ENCODE assay signal across 8 mouse cellular contexts in the genomic region with DNA sequence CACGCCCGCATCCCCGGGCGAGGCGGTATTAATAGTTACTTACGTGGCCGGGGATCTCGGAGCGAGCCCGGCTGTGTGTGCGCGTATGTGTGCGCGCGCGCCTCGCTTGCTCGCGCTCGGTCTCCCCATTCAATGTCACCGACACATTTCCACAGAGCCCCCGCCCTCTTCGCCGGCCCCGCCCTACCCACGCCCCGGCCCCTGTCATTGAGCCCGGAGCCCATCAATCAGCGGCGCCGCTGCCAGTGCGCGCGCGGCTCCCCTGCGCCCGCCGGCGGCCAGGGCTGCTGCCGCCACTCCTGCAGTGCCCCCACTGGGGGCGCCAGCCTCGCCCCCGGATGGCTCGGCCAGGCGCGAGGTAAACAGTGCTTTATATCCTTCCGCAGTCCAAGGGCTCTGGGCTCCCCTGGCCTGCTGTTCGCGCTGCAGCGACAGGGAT. TPM values are rescaled to one million over a fixed set of nuclear protein-coding genes. Genes with fewer than 3 reads are reported as not detected.
DNase-seq lines count a peak whose midpoint lies in the region; ATAC-seq and TF ChIP-seq lines count a peak whose summit lies in the region.

A gene (minus strand): TSS at position 183 of the 439 bp plus-strand sequence.

- H3K27me3 ChIP-seq in heart, embryonic 13.5 days (replicated peaks), result no peaks in the 10 kb centered on the region
- H3K27me3 ChIP-seq in kidney, postnatal 0 days (ENCODE audit: insufficient read depth, low read length), result no peaks in the 10 kb centered on the region
- peaks cover 54% of the 10 kb centered on the region for H3K27me3 ChIP-seq in liver, embryonic 13.5 days
- no peaks in the 10 kb centered on the region for H3K27me3 ChIP-seq in stomach, embryonic 15.5 days (replicated peaks)

- DNase-seq in CD4-positive, CD25-positive, alpha-beta regulatory T cell, adult 2 months (ENCODE audit: low read depth, low spot score), result peak; percentile 98
- peak; percentile 86 for DNase-seq in brain, embryonic 18.5 days (ENCODE audit: low read depth, low spot score)
- DNase-seq in kidney, postnatal 0 days (ENCODE audit: low spot score), result peak; percentile 95
- peak; percentile 70 for DNase-seq in liver, embryonic 13.5 days
- peak; percentile 96 for DNase-seq in neural tube, embryonic 10.5 days (ENCODE audit: extremely low spot score, low spot score)

- H3K4me1 ChIP-seq in heart, embryonic 13.5 days, result peaks cover 21% of the 10 kb centered on the region
- peaks cover 4% of the 10 kb centered on the region; the same call in 1 of the 2 replicates for H3K4me1 ChIP-seq in kidney, postnatal 0 days (replicated peaks; ENCODE audit: insufficient read depth, low read length)
- H3K4me1 ChIP-seq in liver, embryonic 13.5 days (replicated peaks), result peaks cover 22% of the 10 kb centered on the region
- 0 out of 2 replicates have a peak, but pooled peaks cover 6% of the 10 kb centered on the region for H3K4me1 ChIP-seq in stomach, embryonic 15.5 days

- H3K27ac ChIP-seq in heart, embryonic 13.5 days (replicated peaks), result peak within 1 kb of the TSS; percentile 98
- peak within 1 kb of the TSS; percentile 92 for H3K27ac ChIP-seq in kidney, postnatal 0 days
- peak within 1 kb of the TSS; percentile 23; the same call in 1 of the 2 replicates for H3K27ac ChIP-seq in liver, embryonic 13.5 days
- H3K27ac ChIP-seq in stomach, embryonic 15.5 days, result peak within 1 kb of the TSS; percentile 89

- H3K4me3 ChIP-seq in heart, embryonic 13.5 days, result peak within 1 kb of the TSS; percentile 68
- peak within 1 kb of the TSS; percentile 81 for H3K4me3 ChIP-seq in kidney, postnatal 0 days (replicated peaks; ENCODE audit: low read depth, low read length)
- peak within 1 kb of the TSS; percentile 67 for H3K4me3 ChIP-seq in liver, embryonic 13.5 days (replicated peaks)
- peak within 1 kb of the TSS; percentile 76 for H3K4me3 ChIP-seq in stomach, embryonic 15.5 days (replicated peaks)

- peak within 1 kb of the TSS; percentile 80 for H3K4me2 ChIP-seq in heart, embryonic 13.5 days
- peak within 1 kb of the TSS; percentile 60 for H3K4me2 ChIP-seq in kidney, postnatal 0 days (ENCODE audit: low read length)
- H3K4me2 ChIP-seq in liver, embryonic 13.5 days, result peak within 1 kb of the TSS; percentile 88
- peak within 1 kb of the TSS; percentile 91 for H3K4me2 ChIP-seq in stomach, embryonic 15.5 days

- no peaks in the 10 kb centered on the region for H3K9me3 ChIP-seq in heart, embryonic 13.5 days
- H3K9me3 ChIP-seq in kidney, postnatal 0 days (replicated peaks; ENCODE audit: low read length), result no peaks in the 10 kb centered on the region
- H3K9me3 ChIP-seq in liver, embryonic 13.5 days (replicated peaks), result no peaks in the 10 kb centered on the region
- no peaks in the 10 kb centered on the region for H3K9me3 ChIP-seq in stomach, embryonic 15.5 days

- WGBS in heart, embryonic 13.5 days, result under 1% methylated on average over 50 of the region's 50 CpGs
- WGBS in kidney, postnatal 0 days, result under 1% methylated on average over 49 of the region's 50 CpGs
- under 1% methylated on average over 50 of the region's 50 CpGs for WGBS in liver, embryonic 13.5 days (ENCODE audit: insufficient replicate concordance)
- under 1% methylated on average over 50 of the region's 50 CpGs for WGBS in stomach, embryonic 15.5 days

- peak; percentile 70 for ATAC-seq in erythroid progenitor cell, adult 5-6 weeks (replicated peaks; ENCODE audit: low FRiP score, poor library complexity, severe bottlenecking)
- ATAC-seq in heart, embryonic 13.5 days (ENCODE audit: extremely low read depth, insufficient number of reproducible peaks, low FRiP score, low TSS enrichment), result peak; percentile 81
- peak; percentile 92 for ATAC-seq in kidney, postnatal 0 days (replicated peaks; ENCODE audit: low FRiP score, low read depth)
- ATAC-seq in liver, embryonic 13.5 days (ENCODE audit: low read depth), result peak; percentile 92
- peak; percentile 92 for ATAC-seq in stomach, embryonic 15.5 days (ENCODE audit: insufficient read depth, low FRiP score, low read depth)

- TF ChIP-seq CTCF in kidney, postnatal 0 days (IDR thresholded peaks at IDR 0.05; ENCODE audit: low read depth), result peak; percentile 60; the same call in 1 of the 2 replicates

- H3K9ac ChIP-seq in heart, embryonic 13.5 days, result peak within 1 kb of the TSS; percentile 95
- peak within 1 kb of the TSS; percentile 91 for H3K9ac ChIP-seq in kidney, postnatal 0 days (ENCODE audit: low read depth, low read length)
- peak within 1 kb of the TSS; percentile 68 for H3K9ac ChIP-seq in liver, embryonic 13.5 days
- H3K9ac ChIP-seq in stomach, embryonic 15.5 days, result peak within 1 kb of the TSS; percentile 85

- H3K36me3 ChIP-seq in heart, embryonic 13.5 days, result no peaks in the 10 kb centered on the region
- H3K36me3 ChIP-seq in kidney, postnatal 0 days (ENCODE audit: insufficient read depth, low read length), result no peaks in the 10 kb centered on the region
- no peaks in the 10 kb centered on the region for H3K36me3 ChIP-seq in liver, embryonic 13.5 days
- H3K36me3 ChIP-seq in stomach, embryonic 15.5 days, result no peaks in the 10 kb centered on the region

RNA-seq across cellular contexts. Expression of the gene that starts here (rescaled TPM):
- 4.3 and 8.0 TPM in 2 replicates for total RNA-seq in erythroid progenitor cell, adult 5-6 weeks (2015; ENCODE audit: low replicate concordance)
- total RNA-seq in erythroid progenitor cell, adult 5-6 weeks (2017; ENCODE audit: low replicate concordance), result 4.5 and 5.3 TPM in 2 replicates
- polyA plus RNA-seq in heart, embryonic 13.5 days (2015; fragmentation: Nextera tagmentation; extraction: Ambion mirVana), result 40.3 and 42.2 TPM in 2 replicates
- polyA plus RNA-seq in kidney, postnatal 0 days (2015; fragmentation: Nextera tagmentation; extraction: Ambion mirVana), result 51.4 and 53.0 TPM in 2 replicates
- 2.8 and 3.4 TPM in 2 replicates for polyA plus RNA-seq in liver, embryonic 13.5 days (2015; fragmentation: Nextera tagmentation; extraction: Ambion mirVana)
- polyA plus RNA-seq in stomach, embryonic 15.5 days (2015; fragmentation: Nextera tagmentation; extraction: Ambion mirVana), result 22.3 and 22.5 TPM in 2 replicates

Comparison
In these comparisons a context has a peak if more than half of its experiments do, and no peak if none do; other contexts are left out.
1. Peak in every context shown above with its lines: DNase-seq, ATAC-seq, H3K4me3 ChIP-seq and H3K27ac ChIP-seq.
2. H3K27ac ChIP-seq: peak in every context shown above with its lines; median percentile 98 in heart, embryonic 13.5 days; 92 in kidney, postnatal 0 days; 89 in stomach, embryonic 15.5 days; 23 in liver, embryonic 13.5 days.